Mouse (Mus musculus) liver, postnatal 0 days (tissue): ENCODE data around the gene Myo1b. TPM values are rescaled to one million over a fixed set of nuclear protein-coding genes. Genes with fewer than 3 reads are reported as not detected.

ENCODE experiments used
- ATAC-seq: fragments of 200-750 bp; cut with Nextera tagmentation; 2 replicates; pipeline ENCODE4 v1.8.0; 2017; ENCODE audit warnings: mild to moderate bottlenecking, moderate library complexity
- DNase-seq: peaks from one replicate; pipeline ENCODE4 v3.0.0-alpha.2; 2016
- H3K27ac ChIP-seq: fragments of 300-500 bp; sonication (generic); 2 replicates; pipeline ENCODE4 v1.5.1; 2014; ENCODE audit warnings: antibody characterized with exemption, moderate library complexity, mild to moderate bottlenecking, low read depth
- H3K27me3 ChIP-seq: fragments of 300-500 bp; sonication (generic); 2 replicates; pipeline ENCODE4 v1.6.1; 2014; ENCODE audit warnings: low read length, control low read depth, mixed read lengths; ENCODE audit not compliant: insufficient read depth
- H3K36me3 ChIP-seq: fragments of 300-500 bp; sonication (generic); replicated peaks from 2 replicates; pipeline ENCODE4 v1.6.1; 2014; ENCODE audit warnings: mild to moderate bottlenecking, control low read depth, low read length, moderate library complexity, mixed read lengths; ENCODE audit not compliant: insufficient read depth
- H3K4me1 ChIP-seq: fragments of 300-500 bp; sonication (generic); 2 replicates; pipeline ENCODE4 v1.6.1; 2014; ENCODE audit warnings: antibody characterized with exemption, mild to moderate bottlenecking, control low read depth; ENCODE audit not compliant: insufficient read depth
- H3K4me2 ChIP-seq: fragments of 300-500 bp; sonication (generic); 2 replicates; pipeline ENCODE4 v1.6.1; 2014; ENCODE audit warnings: low read depth, mild to moderate bottlenecking, low read length, moderate library complexity, mixed read lengths
- H3K4me3 ChIP-seq: fragments of 300-500 bp; sonication (generic); 2 replicates; pipeline ENCODE4 v1.5.1; 2014; ENCODE audit warnings: low read depth, low read length
- H3K9ac ChIP-seq: fragments of 300-500 bp; sonication (generic); replicated peaks from 2 replicates; pipeline ENCODE4 v1.6.1; 2014; ENCODE audit warnings: mild to moderate bottlenecking, moderate library complexity
- H3K9me3 ChIP-seq: fragments of 300-500 bp; sonication (generic); 2 replicates; pipeline ENCODE4 v1.6.1; 2016; ENCODE audit warnings: mild to moderate bottlenecking, control low read depth, low read length, mixed read lengths
- CTCF ChIP-seq: sonication (generic); IDR thresholded peaks from 2 replicates; pipeline ENCODE4 v1.5.1; 2016; ENCODE audit warnings: antibody characterized with exemption, low read depth
- EP300 ChIP-seq: IDR thresholded peaks from 2 replicates; pipeline ENCODE4 v1.6.1; 2016; ENCODE audit warnings: antibody characterized with exemption, low read depth, mild to moderate bottlenecking
- WGBS: fragments of 180-500 bp; shearing (Covaris S2); extraction: QIAGEN DNeasy Blood & Tissue Kit; methylation state at CpG from one replicate; pipeline ENCODE4 v1.1.7; 2014; ENCODE audit not compliant: insufficient replicate concordance; 5-methylcytosine and 5-hydroxymethylcytosine counted together
- polyA plus RNA-seq: library from polyadenylated mRNA; unstranded; fragments of >200 nt; fragmentation: Nextera tagmentation; extraction: Ambion mirVana; gene quantifications from 2 replicates; pipeline ENCODE4 v1.2.1, GENCODE M21; 2015

Myo1b gene
- polyA plus RNA-seq, 1 experiment from 2014 or later: 10.7 TPM

- Histone ChIP-seq H3K36me3 (peaks cover 2% of the 10 kb centered on the region; the same call in 1 of the 2 replicates), H3K4me3 (no peak overlapping the region), H3K9me3 (no peaks in the 10 kb centered on the region), H3K27ac (no peak overlapping the region), H3K4me1 (no peaks in the 10 kb centered on the region), H3K27me3 (no peaks in the 10 kb centered on the region), H3K9ac (no peak overlapping the region), H3K4me2 (no peak overlapping the region)
- ATAC-seq: no peak
- no peak for TF ChIP-seq CTCF
- TF ChIP-seq EP300: no peak
- DNase-seq: no peak
- 76% methylated on average over 10 of the region's 10 CpGs for WGBS
Observed at GRCm38 (mm10) chr1:51751006-51751405, 164.9 kb downstream of the Myo1b start.

DNA sequence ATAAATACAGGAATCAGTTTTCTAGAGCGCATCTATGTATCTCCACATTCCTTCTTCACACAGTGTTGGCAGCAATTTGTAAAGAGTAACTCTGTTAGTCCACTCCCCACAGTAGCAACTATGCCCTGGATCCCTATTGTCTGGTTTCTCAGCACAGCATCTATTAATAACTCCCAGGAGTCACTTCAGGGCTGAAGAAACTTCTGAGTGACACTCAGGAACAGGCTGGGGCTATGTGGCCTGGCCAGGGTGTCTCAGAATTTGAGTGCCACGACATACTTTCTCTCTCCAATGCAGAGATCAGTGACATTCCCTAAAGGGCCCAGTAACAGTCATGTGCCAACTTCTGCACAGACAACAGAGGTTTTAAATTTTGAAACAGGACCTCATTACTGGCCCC lies 167.6 kb downstream of the Myo1b start:
- Histone ChIP-seq H3K9me3 (no peaks in the 10 kb centered on the region), H3K4me2 (no peak overlapping the region), H3K4me1 (no peaks in the 10 kb centered on the region), H3K36me3 (no peaks in the 10 kb centered on the region; the same call in 1 of the 2 replicates), H3K27ac (no peak overlapping the region), H3K9ac (no peak overlapping the region), H3K27me3 (no peaks in the 10 kb centered on the region), H3K4me3 (no peak overlapping the region)
- DNase-seq (no peak), ATAC-seq (no peak)
- TF ChIP-seq CTCF (no peak), EP300 (no peak)
- 73% methylated on average over 2 of the region's 2 CpGs for WGBS

DNA sequence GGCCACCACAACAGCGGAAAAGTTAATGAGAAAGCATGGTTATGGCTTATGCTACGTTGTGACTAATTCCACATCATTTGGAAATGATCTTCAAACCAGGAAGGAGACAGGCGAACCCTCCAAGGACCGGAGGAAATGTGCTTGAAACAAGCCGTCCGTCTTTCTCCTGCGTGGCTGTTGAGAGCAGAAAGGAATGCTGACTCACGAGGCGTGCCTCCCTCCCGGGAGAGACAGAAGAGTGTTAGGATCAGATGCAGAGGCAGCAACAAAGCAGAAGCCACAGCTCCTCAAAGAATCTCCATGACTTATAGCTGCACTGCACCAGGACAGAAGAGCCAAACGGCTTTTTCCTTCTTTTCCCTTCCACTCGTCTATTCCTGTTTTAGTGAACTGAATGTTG lies 168.4 kb downstream of the Myo1b start:
- DNase-seq: no peak
- no peak overlapping the region for H3K27ac ChIP-seq
- ATAC-seq: no peak
- no peak overlapping the region for H3K4me2 ChIP-seq
- H3K36me3 ChIP-seq: no peaks in the 10 kb centered on the region; the same call in 1 of the 2 replicates
- WGBS: 34% methylated on average over 12 of the region's 12 CpGs
- no peaks in the 10 kb centered on the region for H3K4me1 ChIP-seq
- H3K27me3 ChIP-seq: no peaks in the 10 kb centered on the region
- no peak overlapping the region for H3K4me3 ChIP-seq
- H3K9me3 ChIP-seq: no peaks in the 10 kb centered on the region
- H3K9ac ChIP-seq: no peak overlapping the region
- TF ChIP-seq EP300 (no peak), CTCF (no peak)

DNA sequence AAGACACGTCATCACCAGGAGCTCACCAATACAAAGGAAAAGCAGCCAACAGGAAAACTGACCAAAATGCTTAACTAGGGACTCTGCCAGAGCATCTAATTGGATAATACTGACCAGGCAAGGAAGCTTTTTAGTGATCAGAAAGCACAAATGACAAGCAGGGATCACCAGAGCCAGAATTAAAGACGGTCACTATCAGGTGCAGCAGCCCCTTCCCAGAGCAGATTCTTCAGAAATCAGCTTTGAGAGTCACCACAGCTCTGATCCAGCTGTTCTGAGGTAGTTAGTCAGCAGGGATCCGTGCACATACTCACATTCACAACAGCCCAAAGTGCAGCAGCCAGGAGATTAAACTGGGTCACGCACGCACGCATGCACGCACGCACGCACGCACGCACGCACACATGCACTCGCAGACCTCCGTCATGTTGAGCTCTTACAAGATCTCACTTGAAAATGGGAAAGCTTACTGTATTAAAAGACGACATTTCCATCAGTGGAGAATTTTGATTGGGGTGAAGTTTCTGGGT lies 169.1 kb downstream of the Myo1b start:
- H3K27ac ChIP-seq: no peak overlapping the region
- H3K36me3 ChIP-seq: no peaks in the 10 kb centered on the region; the same call in 1 of the 2 replicates
- TF ChIP-seq EP300: no peak
- TF ChIP-seq CTCF: no peak
- no peaks in the 10 kb centered on the region for H3K27me3 ChIP-seq
- H3K9me3 ChIP-seq: no peaks in the 10 kb centered on the region
- ATAC-seq (no peak), DNase-seq (no peak)
- H3K9ac ChIP-seq: no peak overlapping the region
- no peak overlapping the region for H3K4me3 ChIP-seq
- H3K4me2 ChIP-seq: no peak overlapping the region
- WGBS: 78% methylated on average over 15 of the region's 15 CpGs
- H3K4me1 ChIP-seq: no peaks in the 10 kb centered on the region

GRCm38 (mm10) chr1:51743756-51744425 lies 172.0 kb downstream of the Myo1b start:
- Histone ChIP-seq H3K9ac (no peak overlapping the region), H3K4me1 (peaks cover 12% of the 10 kb centered on the region), H3K9me3 (no peaks in the 10 kb centered on the region), H3K4me2 (no peak overlapping the region), H3K27me3 (no peaks in the 10 kb centered on the region), H3K36me3 (no peaks in the 10 kb centered on the region), H3K27ac (no peak overlapping the region), H3K4me3 (no peak overlapping the region)
- DNase-seq: no peak
- ATAC-seq: no peak
- WGBS: 89% methylated on average over 3 of the region's 3 CpGs
- no peak for TF ChIP-seq EP300
- TF ChIP-seq CTCF: no peak

DNA sequence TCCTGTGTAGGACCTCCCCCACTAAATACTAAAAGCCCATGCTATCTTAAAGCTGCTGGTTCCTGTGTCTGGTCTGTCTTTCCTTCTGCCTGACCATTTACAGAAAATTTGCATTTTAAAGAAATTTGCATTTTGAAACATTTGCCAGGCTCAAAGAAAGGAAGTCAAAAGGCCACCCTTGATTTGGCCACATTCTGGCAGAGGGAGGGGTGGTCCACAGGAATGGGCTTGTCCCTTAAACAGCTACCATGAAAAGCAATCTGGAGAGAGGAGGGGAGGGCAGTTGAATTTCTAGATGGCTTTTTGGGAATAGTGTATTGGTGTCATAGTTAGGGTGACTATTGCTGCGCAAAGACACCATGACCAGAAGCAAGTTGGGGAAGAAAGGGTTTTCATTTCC lies 173.3 kb downstream of the Myo1b start:
- DNase-seq (no peak), ATAC-seq (no peak)
- 89% methylated on average over 1 of the region's 1 CpGs for WGBS
- no peak overlapping the region for H3K27ac ChIP-seq
- no peak for TF ChIP-seq CTCF
- TF ChIP-seq EP300: no peak
- no peak overlapping the region for H3K4me3 ChIP-seq
- H3K36me3 ChIP-seq: no peaks in the 10 kb centered on the region
- H3K4me1 ChIP-seq: peaks cover 12% of the 10 kb centered on the region
- H3K9me3 ChIP-seq: no peaks in the 10 kb centered on the region
- no peak overlapping the region for H3K4me2 ChIP-seq
- H3K9ac ChIP-seq: no peak overlapping the region
- H3K27me3 ChIP-seq: no peaks in the 10 kb centered on the region
